Mouse (Mus musculus): ENCODE results near the gene Gm11555. TPM values are rescaled to one million over a fixed set of nuclear protein-coding genes. Genes with fewer than 3 reads are reported as not detected.
"Not testable (repeated sequence)": the region's sequence is repeated elsewhere in the genome, so short reads cannot be mapped to it uniquely, and the experiment has no call there.

The Gm11555 gene
- total RNA-seq, 2 experiments from 2014 or later = not detected

GRCm38 (mm10) chr11:99610089-99610488 lies 39.9 kb downstream of the Gm11555 start, which contains the start of gene Gm11937:
Gene Gm11937, minus strand, starts transcription at chr11:99610189.
- intact Hi-C loops (cut with DNase I); DNase-seq (ENCODE audit: low spot score in 2 of 2): not testable (repeated sequence)

DNA sequence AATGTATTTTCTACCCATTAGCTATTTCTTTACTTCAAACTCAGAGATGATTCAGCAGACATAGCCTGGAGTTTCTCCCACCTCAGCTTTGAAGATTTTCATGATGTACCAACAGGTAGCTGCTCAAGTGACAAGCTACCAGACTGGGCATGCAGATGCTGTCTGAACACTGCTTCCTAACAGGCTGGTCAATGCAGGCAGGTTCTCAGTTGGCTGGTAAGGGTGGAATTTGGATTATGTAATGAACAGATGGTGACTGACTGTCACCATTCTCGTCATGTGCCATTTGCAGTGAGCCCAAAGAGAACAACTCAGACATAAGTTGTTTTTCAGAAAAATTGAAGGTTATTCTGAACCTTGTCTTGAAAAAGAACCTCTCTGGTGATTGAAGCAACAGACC lies 40.9 kb downstream of the Gm11555 start:
- intact Hi-C loops (cut with DNase I) = no loop called here
- peak; percentile 40 to 42 for DNase-seq (ENCODE audit: low spot score in 2 of 2)

DNA sequence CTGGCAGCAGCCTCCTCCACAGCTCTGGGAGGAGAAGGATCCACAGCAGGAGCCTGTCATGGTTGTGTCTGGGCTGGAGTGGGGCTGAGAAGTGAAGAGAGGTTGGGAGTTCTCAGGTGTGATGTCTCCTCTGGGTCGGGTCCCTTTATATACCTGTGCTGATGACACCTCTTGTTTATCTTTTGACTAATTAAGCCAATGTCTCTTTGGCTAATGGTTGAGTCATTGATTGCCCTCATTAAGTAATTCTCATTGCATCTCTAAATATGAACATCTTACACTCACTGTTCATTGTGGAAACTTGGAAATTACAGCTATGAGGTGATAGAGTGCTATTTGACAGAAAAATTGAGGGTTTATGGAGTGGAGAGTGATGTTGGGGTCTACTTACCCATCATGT lies 46.8 kb downstream of the Gm11555 start, which contains the start of gene Gm11938:
Gene Gm11938, minus strand, starts transcription at position 101 of the 400 bp plus-strand sequence.
- intact Hi-C loops (cut with DNase I); DNase-seq (ENCODE audit: low spot score in 2 of 2): not testable (repeated sequence)

Other genes starting within 250 kb of the Gm11555 start
- 10 to 100 TPM in 1 of 2 experiments, 1 to 10 TPM in 1; 9.4 to 13.4 TPM for gene Krt12, start 228.0 kb downstream of the Gm11555 start, total RNA-seq (2021)
- gene Krt20, start 212.1 kb downstream of the Gm11555 start, total RNA-seq (2021) = not detected
- not detected for gene Krt23, start 157.1 kb downstream of the Gm11555 start, total RNA-seq (2021)
- not detected for gene Krt39, start 128.9 kb downstream of the Gm11555 start, total RNA-seq (2021)
- gene Krt40, start 107.1 kb downstream of the Gm11555 start, total RNA-seq (2021) = not detected
- not detected for gene Krtap3-3, start 99.4 kb downstream of the Gm11555 start, total RNA-seq (2021)
- not detected for gene Krtap3-2, start 93.4 kb downstream of the Gm11555 start, total RNA-seq (2021)
- gene Gm11939, start 90.8 kb downstream of the Gm11555 start, total RNA-seq (2021) = not detected
- gene Krtap3-1, start 83.6 kb downstream of the Gm11555 start, total RNA-seq (2021) = not detected
- not detected for gene Krtap1-5, start 69.2 kb downstream of the Gm11555 start, total RNA-seq (2021)
- gene Krtap1-4, start 66.6 kb downstream of the Gm11555 start, total RNA-seq (2021) = not detected
- not detected for gene Krtap1-3, start 58.9 kb downstream of the Gm11555 start, total RNA-seq (2021)
- not detected for gene Krtap9-3, start 52.1 kb downstream of the Gm11555 start, total RNA-seq (2021)
- gene Gm11938, start 46.9 kb downstream of the Gm11555 start, total RNA-seq (2021) = not detected
- not detected for gene Gm11937, start 40.0 kb downstream of the Gm11555 start, total RNA-seq (2021)
- not detected for gene Krtap2-4, start 35.4 kb downstream of the Gm11555 start, total RNA-seq (2021)
- not detected for gene Gm11562, start 29.8 kb downstream of the Gm11555 start, total RNA-seq (2021)
- not detected for gene Krtap4-1, start 22.0 kb downstream of the Gm11555 start, total RNA-seq (2021)
- gene Krtap4-2, start 15.2 kb downstream of the Gm11555 start, total RNA-seq (2021) = not detected
- gene Krtap4-7, start 6.1 kb downstream of the Gm11555 start, total RNA-seq (2021) = not detected
- gene Gm11563, start 8.7 kb upstream of the Gm11555 start, total RNA-seq (2021) = not detected
- not detected for gene Krtap4-6, start 15.7 kb upstream of the Gm11555 start, total RNA-seq (2021)
- gene Gm14190, start 40.5 kb upstream of the Gm11555 start, total RNA-seq (2021) = not detected
- not detected for gene Gm14180, start 84.1 kb upstream of the Gm11555 start, total RNA-seq (2021)
- gene Gm11595, start 122.7 kb upstream of the Gm11555 start, total RNA-seq (2021) = not detected
- not detected for gene Krtap4-8, start 130.5 kb upstream of the Gm11555 start, total RNA-seq (2021)
- gene Krtap4-9, start 135.0 kb upstream of the Gm11555 start, total RNA-seq (2021) = not detected
- gene Gm11596, start 143.2 kb upstream of the Gm11555 start, total RNA-seq (2021) = not detected
- gene Gm11569, start 148.7 kb upstream of the Gm11555 start, total RNA-seq (2021) = not detected
- gene Gm11554, start 154.2 kb upstream of the Gm11555 start, total RNA-seq (2021) = not detected
- gene Krtap4-13, start 159.7 kb upstream of the Gm11555 start, total RNA-seq (2021) = not detected
- not detected for gene Gm11564, start 165.4 kb upstream of the Gm11555 start, total RNA-seq (2021)
- gene 2300003K06Rik, start 187.8 kb upstream of the Gm11555 start, total RNA-seq (2021) = not detected
- not detected for gene Krtap4-16, start 201.4 kb upstream of the Gm11555 start, total RNA-seq (2021)
- gene Gm11568, start 207.7 kb upstream of the Gm11555 start, total RNA-seq (2021) = not detected
- not detected for gene Gm11559, start 214.2 kb upstream of the Gm11555 start, total RNA-seq (2021)
- not detected for gene Krtap9-1, start 223.2 kb upstream of the Gm11555 start, total RNA-seq (2021)
- gene Gm11567, start 229.0 kb upstream of the Gm11555 start, total RNA-seq (2021) = not detected

Measured in left cerebral cortex, postnatal 36 days (tissue).